Mouse (Mus musculus) forebrain, embryonic 16.5 days (tissue): Measurements from ENCODE around the gene Rab27a. TPM values are rescaled to one million over a fixed set of nuclear protein-coding genes. Genes with fewer than 3 reads are reported as not detected.
A peak's percentile ranks its signal among the peaks of the same experiment; 100 is the strongest.

ENCODE experiments used
- ATAC-seq: fragments of 200-750 bp; cut with Nextera tagmentation; 2 replicates; pipeline ENCODE4 v1.8.0; 2017; ENCODE audit warnings: mild to moderate bottlenecking, moderate library complexity
- H3K27ac ChIP-seq: fragments of 300-500 bp; sonication (generic); 2 replicates; pipeline ENCODE4 v1.5.1; 2014; ENCODE audit warnings: low read length, control low read depth
- H3K27me3 ChIP-seq: fragments of 300-500 bp; sonication (generic); replicated peaks from 2 replicates; pipeline ENCODE4 v1.6.1; 2014; ENCODE audit warnings: low read length; ENCODE audit not compliant: control insufficient read depth, insufficient read depth
- H3K36me3 ChIP-seq: fragments of 300-500 bp; sonication (generic); 2 replicates; pipeline ENCODE4 v1.6.1; 2014; ENCODE audit not compliant: control insufficient read depth, insufficient read depth
- H3K4me1 ChIP-seq: fragments of 300-500 bp; sonication (generic); replicated peaks from 2 replicates; pipeline ENCODE4 v1.6.1; 2014; ENCODE audit warnings: low read length; ENCODE audit not compliant: control insufficient read depth, insufficient read depth
- H3K4me2 ChIP-seq: fragments of 300-500 bp; sonication (generic); 2 replicates; pipeline ENCODE4 v1.6.1; 2014; ENCODE audit warnings: mild to moderate bottlenecking, low read length, control low read depth
- H3K4me3 ChIP-seq: fragments of 300-500 bp; sonication (generic); replicated peaks from 2 replicates; pipeline ENCODE4 v1.5.1; 2014; ENCODE audit warnings: mild to moderate bottlenecking, low read length, control low read depth
- H3K9ac ChIP-seq: fragments of 300-500 bp; sonication (generic); replicated peaks from 2 replicates; pipeline ENCODE4 v1.6.1; 2014; ENCODE audit warnings: low read depth, low read length, control low read depth
- H3K9me3 ChIP-seq: fragments of 300-500 bp; sonication (generic); 2 replicates; pipeline ENCODE4 v1.6.1; 2016; ENCODE audit warnings: low read length; ENCODE audit not compliant: control insufficient read depth
- WGBS: fragments of 180-500 bp; shearing (Covaris S2); extraction: QIAGEN DNeasy Blood & Tissue Kit; methylation state at CpG from one replicate; pipeline ENCODE4 v1.1.7; 2014; 5-methylcytosine and 5-hydroxymethylcytosine counted together
- polyA plus RNA-seq: library from polyadenylated mRNA; unstranded; fragments of >200 nt; fragmentation: Nextera tagmentation; extraction: Ambion mirVana; gene quantifications from 2 replicates; pipeline ENCODE4 v1.2.1, GENCODE M21; 2015

The Rab27a gene
- polyA plus RNA-seq, 1 experiment from 2014 or later, result 1.9 TPM

DNA sequence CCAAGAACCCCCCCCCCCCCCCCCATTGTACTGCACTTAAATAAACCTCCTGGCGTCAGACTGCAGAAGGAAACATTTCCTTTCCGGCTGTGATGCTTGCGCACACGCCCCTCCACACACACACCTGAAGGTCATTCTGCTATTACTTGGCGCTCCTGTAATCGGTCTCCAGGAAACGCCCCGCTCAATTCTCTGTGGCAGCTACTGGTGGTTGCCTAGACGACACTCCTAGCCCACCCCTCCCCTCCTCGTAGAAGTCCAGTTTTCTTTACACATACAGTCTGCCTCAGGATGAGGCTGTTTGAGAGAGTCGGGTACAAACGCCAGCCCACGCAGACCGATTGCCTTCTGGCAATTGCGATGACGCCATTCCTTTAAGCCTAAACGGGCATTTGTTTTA, 49.9 kb downstream of the Rab27a start:
- H3K27me3 ChIP-seq, result no peaks in the 10 kb centered on the region
- no peak overlapping the region for H3K4me3 ChIP-seq
- H3K9ac ChIP-seq, result no peak overlapping the region
- peak; percentile 75 for ATAC-seq
- H3K4me1 ChIP-seq, result peaks cover 3% of the 10 kb centered on the region; the same call in 1 of the 2 replicates
- H3K27ac ChIP-seq, result no peak overlapping the region
- no peaks in the 10 kb centered on the region for H3K9me3 ChIP-seq
- peak overlapping the region; percentile 23 for H3K4me2 ChIP-seq
- 29% methylated on average over 17 of the region's 17 CpGs for WGBS
- no peaks in the 10 kb centered on the region for H3K36me3 ChIP-seq

DNA sequence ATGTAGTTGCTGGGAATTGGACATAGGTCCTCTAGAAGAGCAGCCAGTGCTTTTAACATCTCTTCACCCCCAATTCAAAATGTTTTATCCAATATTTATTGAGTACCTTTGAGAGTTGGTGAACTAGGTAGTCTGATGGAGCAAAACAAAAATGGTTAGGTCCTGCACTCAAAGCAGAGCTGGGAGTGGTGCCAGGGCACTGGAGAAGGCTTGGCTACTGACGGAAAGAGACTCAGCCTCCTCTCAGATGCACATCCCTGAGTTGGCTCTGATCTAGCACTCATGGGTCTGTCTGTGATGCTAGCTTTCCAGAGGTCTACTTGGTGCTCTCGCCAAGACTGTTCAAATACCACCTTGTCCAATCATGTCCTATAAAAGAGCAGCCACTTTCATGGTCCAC, 53.2 kb downstream of the Rab27a start:
- Histone ChIP-seq H3K9ac (no peak overlapping the region), H3K27ac (no peak overlapping the region), H3K4me1 (peaks cover 3% of the 10 kb centered on the region; the same call in 1 of the 2 replicates), H3K4me2 (no peak overlapping the region), H3K36me3 (no peaks in the 10 kb centered on the region), H3K9me3 (no peaks in the 10 kb centered on the region), H3K27me3 (peaks cover 10% of the 10 kb centered on the region), H3K4me3 (no peak overlapping the region)
- ATAC-seq, result no peak
- 83% methylated on average over 2 of the region's 2 CpGs for WGBS

DNA sequence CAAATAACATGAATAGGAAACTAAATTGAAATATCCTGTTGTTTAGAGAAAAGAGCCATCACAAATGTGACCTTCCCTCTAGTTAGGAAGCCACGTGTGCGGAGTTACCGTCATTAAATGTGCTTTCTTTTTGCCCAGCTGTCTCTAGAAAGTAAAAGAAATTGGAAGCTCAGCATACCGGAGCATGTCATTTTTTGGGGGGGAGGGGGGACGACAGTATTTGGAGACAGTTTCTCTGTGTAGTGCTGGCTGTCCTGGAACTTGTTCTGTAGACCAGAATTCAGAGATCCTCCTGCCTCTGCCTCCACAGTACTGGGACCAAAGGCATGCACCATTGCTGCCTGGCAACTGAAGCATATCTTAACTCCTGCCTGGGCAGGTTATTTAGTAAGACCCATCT, 56.9 kb downstream of the Rab27a start, which contains the start of gene Khdc3:
Khdc3 (plus strand) TSS at position 301 of the 400 bp plus-strand sequence.
- ATAC-seq, result no peak
- Histone ChIP-seq H3K27ac (no peak within 1 kb of the TSS), H3K4me3 (no peak within 1 kb of the TSS), H3K27me3 (peaks cover 25% of the 10 kb centered on the region), H3K9me3 (no peaks in the 10 kb centered on the region), H3K4me1 (peaks cover 6% of the 10 kb centered on the region), H3K9ac (no peak within 1 kb of the TSS), H3K36me3 (no peaks in the 10 kb centered on the region), H3K4me2 (no peak within 1 kb of the TSS)
- 88% methylated on average over 5 of the region's 5 CpGs for WGBS

- Histone ChIP-seq H3K9me3 (no peaks in the 10 kb centered on the region), H3K36me3 (no peaks in the 10 kb centered on the region), H3K4me1 (peaks cover 6% of the 10 kb centered on the region), H3K4me2 (peak within 1 kb of the TSS; percentile 60), H3K9ac (peak within 1 kb of the TSS; percentile 50), H3K27ac (no peak within 1 kb of the TSS), H3K27me3 (peaks cover 25% of the 10 kb centered on the region), H3K4me3 (peak within 1 kb of the TSS; percentile 35)
- 93% methylated on average over 4 of the region's 4 CpGs for WGBS
- no peak for ATAC-seq
These were observed 57.5 kb downstream of the Rab27a start, which contains the start of gene Gm20509 for GRCm38 (mm10) chr9:73102181-73102580. Gene Gm20509 (plus strand): TSS chr9:73102470.

DNA sequence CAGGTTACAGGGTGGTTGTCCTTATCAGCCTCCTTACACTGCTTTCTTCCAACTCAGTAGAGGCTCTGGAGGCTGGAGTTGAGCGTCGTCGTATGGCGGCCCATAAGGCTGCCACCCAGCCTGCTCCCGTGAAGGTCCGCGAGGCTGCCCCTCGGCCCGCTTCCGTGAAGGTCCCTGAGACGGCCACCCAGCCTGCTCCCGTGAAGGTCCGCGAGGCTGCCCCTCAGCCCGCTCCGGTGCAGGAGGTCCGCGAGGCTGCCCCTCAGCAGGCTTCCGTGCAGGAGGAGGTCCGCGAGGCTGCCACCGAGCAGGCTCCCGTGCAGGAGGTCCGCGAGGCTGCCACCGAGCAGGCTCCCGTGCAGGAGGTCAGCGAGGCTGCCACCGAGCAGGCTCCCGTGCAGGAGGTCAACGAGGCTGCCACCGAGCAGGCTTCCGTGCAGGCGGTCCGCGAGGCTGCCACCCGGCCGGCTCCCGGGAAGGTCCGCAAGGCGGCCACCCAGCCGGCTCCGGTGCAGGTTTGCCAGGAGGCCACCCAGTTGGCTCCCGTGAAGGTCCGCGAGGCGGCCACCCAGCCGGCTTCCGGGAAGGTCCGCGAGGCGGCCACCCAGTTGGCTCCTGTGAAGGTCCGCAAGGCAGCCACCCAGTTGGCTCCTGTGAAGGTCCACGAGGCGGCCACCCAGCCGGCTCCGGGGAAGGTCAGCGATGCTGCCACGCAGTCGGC, 58.7 kb downstream of the Rab27a start:
- Histone ChIP-seq H3K4me2 (peak overlapping the region; percentile 60), H3K4me3 (peak overlapping the region; percentile 35), H3K9ac (peak overlapping the region; percentile 50), H3K36me3 (no peaks in the 10 kb centered on the region), H3K4me1 (peaks cover 6% of the 10 kb centered on the region), H3K27ac (no peak overlapping the region), H3K9me3 (no peaks in the 10 kb centered on the region), H3K27me3 (peaks cover 25% of the 10 kb centered on the region)
- 5% methylated on average over 60 of the region's 60 CpGs for WGBS
- peak; percentile 58; the same call in 1 of the 2 replicates for ATAC-seq

DNA sequence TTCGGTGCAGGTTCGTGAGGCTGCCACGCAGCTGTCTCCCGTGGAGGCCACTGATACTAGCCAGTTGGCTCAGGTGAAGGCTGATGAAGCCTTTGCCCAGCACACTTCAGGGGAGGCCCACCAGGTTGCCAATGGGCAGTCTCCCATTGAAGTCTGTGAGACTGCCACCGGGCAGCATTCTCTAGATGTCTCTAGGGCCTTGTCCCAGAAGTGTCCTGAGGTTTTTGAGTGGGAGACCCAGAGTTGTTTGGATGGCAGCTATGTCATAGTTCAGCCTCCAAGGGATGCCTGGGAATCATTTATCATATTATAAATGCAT, 59.2 kb downstream of the Rab27a start:
- H3K36me3 ChIP-seq, result no peaks in the 10 kb centered on the region
- 31% methylated on average over 5 of the region's 5 CpGs for WGBS
- H3K4me3 ChIP-seq, result peak overlapping the region; percentile 35
- no peaks in the 10 kb centered on the region for H3K9me3 ChIP-seq
- peaks cover 25% of the 10 kb centered on the region for H3K27me3 ChIP-seq
- no peak overlapping the region for H3K9ac ChIP-seq
- ATAC-seq, result no peak
- peaks cover 6% of the 10 kb centered on the region for H3K4me1 ChIP-seq
- H3K27ac ChIP-seq, result no peak overlapping the region
- H3K4me2 ChIP-seq, result peak overlapping the region; percentile 60

DNA sequence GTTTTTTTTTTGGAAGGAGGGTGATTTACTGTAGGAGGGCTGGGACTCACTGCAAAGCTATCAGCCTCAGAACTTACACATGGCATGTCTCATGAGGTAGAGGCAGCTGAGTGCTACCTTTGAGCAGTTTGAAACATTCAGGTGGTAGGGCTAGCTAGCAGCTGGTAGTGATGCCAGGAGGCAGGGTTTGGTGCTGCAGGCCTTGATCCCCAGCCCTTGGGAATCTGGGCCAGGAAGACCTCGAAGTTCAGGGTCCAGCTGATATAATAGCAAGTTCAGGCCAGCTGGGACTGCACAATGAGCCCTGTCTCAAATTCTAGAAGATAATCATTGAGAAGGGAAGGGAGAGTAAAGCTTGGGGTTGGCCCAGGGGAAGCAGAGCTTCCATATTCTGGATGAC, 60.5 kb downstream of the Rab27a start:
- H3K9ac ChIP-seq, result no peak overlapping the region

DNA sequence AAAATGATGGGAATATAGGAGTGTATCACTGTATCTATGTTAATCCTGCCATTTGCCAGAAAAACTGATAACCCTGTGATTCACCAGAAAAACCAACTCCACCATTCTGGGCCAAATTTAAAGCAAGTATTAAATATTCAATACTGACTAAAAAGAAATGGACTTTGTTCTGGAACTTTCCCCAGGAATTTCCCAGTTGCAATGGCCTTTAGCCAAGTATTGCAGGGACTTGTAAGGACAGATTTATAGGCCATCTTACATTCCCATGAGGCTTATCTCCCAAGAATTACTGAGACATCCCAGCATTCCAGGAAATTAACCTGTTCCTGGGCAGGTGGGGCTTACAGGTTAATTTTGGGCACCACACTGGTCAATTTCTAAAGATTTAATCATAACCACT, 61.1 kb downstream of the Rab27a start:
- H3K27ac ChIP-seq, result no peak overlapping the region
- no peak overlapping the region for H3K9ac ChIP-seq
- no peak overlapping the region for H3K4me3 ChIP-seq
- ATAC-seq, result no peak
- H3K4me1 ChIP-seq, result peaks cover 6% of the 10 kb centered on the region
- no peaks in the 10 kb centered on the region for H3K36me3 ChIP-seq
- no peaks in the 10 kb centered on the region for H3K9me3 ChIP-seq
- peaks cover 25% of the 10 kb centered on the region for H3K27me3 ChIP-seq
- no peak overlapping the region for H3K4me2 ChIP-seq

More for the DNA sequence above, 60.5 kb downstream of the Rab27a start:
- ATAC-seq, result no peak
- Histone ChIP-seq H3K36me3 (no peaks in the 10 kb centered on the region), H3K4me3 (no peak overlapping the region), H3K27ac (no peak overlapping the region), H3K4me1 (peaks cover 6% of the 10 kb centered on the region), H3K4me2 (no peak overlapping the region), H3K9me3 (no peaks in the 10 kb centered on the region), H3K27me3 (peaks cover 25% of the 10 kb centered on the region)
- WGBS, result 63% methylated on average over 1 of the region's 1 CpGs

DNA sequence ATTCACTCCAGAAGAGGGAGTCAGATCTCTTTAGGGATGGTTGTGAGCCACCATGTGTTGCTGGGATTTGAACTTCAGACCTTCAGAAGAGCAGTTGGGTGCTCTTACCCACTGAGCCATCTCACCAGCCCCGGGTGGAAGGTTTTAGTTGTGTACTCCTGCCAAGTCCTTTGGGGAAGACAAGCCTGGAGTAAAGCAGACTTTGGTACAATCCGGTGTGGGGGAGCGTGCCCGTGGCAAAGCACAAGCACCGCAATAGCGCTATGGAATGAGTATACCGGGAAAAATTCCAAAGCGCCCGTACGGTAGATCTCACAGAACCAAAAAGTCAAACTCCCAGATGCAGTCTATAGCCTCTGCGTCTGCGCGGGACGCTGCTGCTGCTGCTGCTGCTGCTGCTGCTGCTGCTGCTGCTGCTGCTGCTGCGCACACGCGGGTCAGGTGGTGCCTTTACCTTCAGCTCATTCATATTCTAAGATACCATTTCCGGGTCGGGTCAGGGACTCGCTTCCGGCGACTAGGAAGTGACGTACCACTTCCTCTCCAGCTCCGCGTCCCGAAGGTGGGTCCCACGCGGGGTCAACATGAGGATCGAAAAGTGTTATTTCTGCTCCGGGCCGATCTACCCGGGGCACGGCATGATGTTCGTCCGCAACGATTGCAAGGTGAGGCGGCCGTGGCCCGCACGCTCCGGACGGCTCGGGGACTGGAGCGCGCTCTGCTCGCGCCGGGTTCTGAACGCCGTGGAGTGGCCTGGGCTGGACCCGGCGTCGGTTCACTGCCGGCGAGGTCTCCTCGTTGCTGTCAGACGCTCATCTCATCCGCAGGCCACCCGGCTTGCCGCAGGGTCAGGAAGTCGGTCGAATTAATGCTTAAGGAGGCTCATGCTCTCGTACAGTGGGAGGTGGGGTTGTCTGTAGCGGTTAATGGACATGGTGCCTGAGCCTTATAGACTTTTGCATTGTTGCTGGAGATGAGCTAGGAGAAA, 68.6 kb downstream of the Rab27a start, which contains the start of gene Rsl24d1:
Rsl24d1 (plus strand) TSS at position 508 of the 988 bp plus-strand sequence.
- H3K9me3 ChIP-seq, result no peaks in the 10 kb centered on the region
- H3K4me1 ChIP-seq, result peaks cover 12% of the 10 kb centered on the region
- peak; percentile 98 for ATAC-seq
- peak within 1 kb of the TSS; percentile 99 for H3K4me3 ChIP-seq
- peak within 1 kb of the TSS; percentile 79 for H3K9ac ChIP-seq
- whole genome bisulfite sequencing, result under 1% methylated on average over 64 of the region's 64 CpGs
- peak within 1 kb of the TSS; percentile 81 for H3K27ac ChIP-seq
- H3K27me3 ChIP-seq, result no peaks in the 10 kb centered on the region
- peaks cover 6% of the 10 kb centered on the region for H3K36me3 ChIP-seq
- H3K4me2 ChIP-seq, result peak within 1 kb of the TSS; percentile 73
